Mouse (Mus musculus) liver, embryonic 15.5 days (tissue): ENCODE results near the gene Serpinh1. TPM values are rescaled to one million over a fixed set of nuclear protein-coding genes. Genes with fewer than 3 reads are reported as not detected.

Experiments
- ATAC-seq: fragments of 200-750 bp; cut with Nextera tagmentation; 2 replicates; pipeline ENCODE4 v1.8.0; 2017; ENCODE audit warnings: moderate number of reproducible peaks, mild to moderate bottlenecking, moderate library complexity; ENCODE audit not compliant: insufficient read depth
- H3K27ac ChIP-seq: fragments of 300-500 bp; sonication (generic); replicated peaks from 2 replicates; pipeline ENCODE4 v1.5.1; 2015; ENCODE audit warnings: mild to moderate bottlenecking, inconsistent platforms
- H3K27me3 ChIP-seq: fragments of 300-500 bp; sonication (generic); 2 replicates; pipeline ENCODE4 v1.6.1; 2015; ENCODE audit warnings: mild to moderate bottlenecking, inconsistent platforms
- H3K36me3 ChIP-seq: fragments of 300-500 bp; sonication (generic); replicated peaks from 2 replicates; pipeline ENCODE4 v1.6.1; 2015; ENCODE audit warnings: moderate library complexity, mild to moderate bottlenecking, inconsistent platforms
- H3K4me1 ChIP-seq: fragments of 300-500 bp; sonication (generic); replicated peaks from 2 replicates; pipeline ENCODE4 v1.6.1; 2015; ENCODE audit warnings: inconsistent platforms
- H3K4me2 ChIP-seq: fragments of 300-500 bp; sonication (generic); 2 replicates; pipeline ENCODE4 v1.6.1; 2015; ENCODE audit warnings: moderate library complexity, mild to moderate bottlenecking, inconsistent platforms
- H3K4me3 ChIP-seq: fragments of 300-500 bp; sonication (generic); replicated peaks from 2 replicates; pipeline ENCODE4 v1.5.1; 2015; ENCODE audit warnings: mild to moderate bottlenecking, inconsistent platforms
- H3K9ac ChIP-seq: fragments of 300-500 bp; sonication (generic); 2 replicates; pipeline ENCODE4 v1.6.1; 2015; ENCODE audit warnings: moderate library complexity, mild to moderate bottlenecking, inconsistent platforms
- H3K9me3 ChIP-seq: fragments of 300-500 bp; sonication (generic); replicated peaks from 2 replicates; pipeline ENCODE4 v1.6.1; 2016; ENCODE audit warnings: inconsistent platforms
- WGBS: fragments of 180-500 bp; shearing (Covaris S2); methylation state at CpG from one replicate; pipeline ENCODE4 v1.1.7; 2015; ENCODE audit warnings: mixed read lengths; ENCODE audit not compliant: insufficient replicate concordance; 5-methylcytosine and 5-hydroxymethylcytosine counted together
- polyA plus RNA-seq: library from polyadenylated mRNA; unstranded; fragments of >200 nt; fragmentation: Nextera tagmentation; extraction: Ambion mirVana; gene quantifications from 2 replicates; pipeline ENCODE4 v1.2.1, GENCODE M21; 2015

Gene Serpinh1
- 80.5 and 82.0 TPM in 2 replicates for polyA plus RNA-seq

DNA sequence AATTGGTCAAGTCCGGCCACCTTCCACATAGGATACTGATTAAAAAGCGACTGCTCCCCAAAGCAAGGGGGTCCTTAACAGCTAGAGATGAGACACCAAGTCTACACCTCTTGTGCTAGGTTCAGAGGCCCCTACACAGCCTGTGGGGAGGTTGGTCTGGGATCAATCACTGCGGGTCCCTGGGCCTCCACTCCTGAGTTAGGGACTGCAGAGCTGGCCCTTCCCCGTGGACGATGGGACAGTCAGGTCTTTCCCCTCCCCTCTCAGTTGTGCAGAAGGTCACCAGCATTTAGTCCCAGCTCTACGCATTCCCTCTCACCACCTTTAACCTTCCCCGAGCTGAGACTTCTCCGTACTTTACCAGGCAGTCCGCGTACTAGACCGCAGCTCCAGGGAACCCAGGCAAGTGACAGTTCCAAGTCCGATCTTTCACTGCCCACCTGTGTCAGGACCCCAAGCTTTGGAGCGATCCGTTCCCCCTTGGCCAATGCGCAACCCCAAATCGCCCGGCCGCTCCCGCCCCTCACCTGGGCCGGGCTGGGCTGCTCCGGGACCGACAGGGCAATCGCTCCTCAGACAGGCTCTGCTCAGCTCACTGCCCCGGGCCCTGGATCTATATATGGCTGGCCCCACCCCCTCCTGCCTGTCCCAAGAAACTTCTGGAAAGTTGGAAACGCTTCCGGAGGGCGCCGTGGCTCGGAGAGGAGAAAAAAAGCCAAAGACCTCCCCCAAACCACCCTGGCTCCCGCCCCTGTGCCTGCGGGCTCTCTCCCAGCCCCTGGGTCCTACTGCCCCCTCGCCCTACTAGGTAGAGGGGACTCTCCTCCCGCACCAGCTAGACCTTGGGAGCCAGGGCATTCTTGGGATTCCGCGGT is at the start of gene Serpinh1:
Gene Serpinh1 (minus strand): TSS at position 714 of the 875 bp plus-strand sequence.
- peak within 1 kb of the TSS; percentile 53 for H3K4me2 ChIP-seq
- peaks cover 39% of the 10 kb centered on the region for H3K27me3 ChIP-seq
- WGBS, result 3% methylated on average over 35 of the region's 35 CpGs
- no peaks in the 10 kb centered on the region for H3K9me3 ChIP-seq
- ATAC-seq, result peak; percentile 48; the same call in 1 of the 2 replicates
- H3K27ac ChIP-seq, result no peak within 1 kb of the TSS
- peaks cover 12% of the 10 kb centered on the region; the same call in 1 of the 2 replicates for H3K4me1 ChIP-seq
- peak within 1 kb of the TSS; percentile 11; the same call in 1 of the 2 replicates for H3K9ac ChIP-seq
- H3K4me3 ChIP-seq, result peak within 1 kb of the TSS; percentile 45
- H3K36me3 ChIP-seq, result no peaks in the 10 kb centered on the region

- Histone ChIP-seq H3K4me3 (no peak overlapping the region), H3K27ac (no peak overlapping the region), H3K4me1 (peaks cover 3% of the 10 kb centered on the region; the same call in 1 of the 2 replicates), H3K9ac (no peak overlapping the region), H3K27me3 (no peaks in the 10 kb centered on the region), H3K9me3 (no peaks in the 10 kb centered on the region), H3K4me2 (no peak overlapping the region), H3K36me3 (no peaks in the 10 kb centered on the region)
- 54% methylated on average over 6 of the region's 6 CpGs for WGBS
- no peak for ATAC-seq
These were observed 49.4 kb upstream of the Serpinh1 start for GRCm38 (mm10) chr7:99402477-99402876.

DNA sequence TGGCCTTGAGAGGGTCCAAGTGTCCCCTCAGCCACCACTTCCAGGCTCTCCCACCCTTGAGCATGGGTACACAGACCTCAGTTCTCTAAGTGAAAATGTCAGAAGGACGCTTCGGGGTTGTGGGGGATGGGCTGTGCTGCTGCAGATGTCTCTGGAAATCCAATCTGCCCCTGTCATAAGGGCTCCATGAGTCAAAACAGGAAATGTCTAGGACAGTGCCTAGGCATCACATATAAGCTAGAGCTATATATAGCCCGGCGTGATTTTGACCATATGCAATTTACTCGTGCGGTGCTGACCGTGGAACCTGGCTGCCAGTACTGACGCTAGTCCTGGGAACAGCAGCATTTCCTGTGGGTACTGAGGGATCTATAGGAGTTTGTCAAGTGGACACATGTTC is 48.3 kb upstream of the Serpinh1 start:
- WGBS, result 27% methylated on average over 8 of the region's 8 CpGs

DNA sequence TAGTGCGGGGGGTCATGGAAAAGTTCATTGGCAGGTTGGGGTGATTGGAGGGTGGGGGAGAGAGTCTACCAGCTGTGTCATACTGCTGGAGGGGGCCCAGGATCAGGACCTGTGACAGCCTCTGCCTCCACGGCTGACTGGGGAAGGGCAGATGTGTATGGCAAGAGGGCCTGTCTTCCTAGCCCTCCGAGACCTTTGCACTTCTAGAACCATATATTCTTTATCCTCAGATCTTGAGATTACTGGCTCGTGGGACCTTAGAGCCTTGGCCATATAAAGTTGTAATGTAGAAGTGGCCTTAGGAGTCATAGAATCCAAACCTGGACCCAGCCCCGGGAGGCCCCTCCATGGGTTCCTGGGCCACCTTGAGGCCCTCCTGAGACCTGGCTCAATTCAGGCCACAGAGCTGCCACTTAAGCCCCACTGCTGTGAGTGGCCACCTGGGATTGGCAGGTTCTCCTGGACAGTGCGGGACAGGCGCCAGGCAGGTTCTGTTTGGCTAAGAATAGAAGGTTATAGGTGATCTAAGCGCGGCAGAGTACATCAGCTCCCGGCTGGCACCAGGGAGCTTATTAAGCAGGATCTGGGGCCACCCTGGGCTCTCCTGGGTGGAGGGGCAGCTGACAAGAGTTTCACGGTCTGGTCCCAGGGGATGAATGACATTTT is 44.1 kb upstream of the Serpinh1 start:
- Histone ChIP-seq H3K36me3 (no peaks in the 10 kb centered on the region), H3K27ac (no peak overlapping the region), H3K9ac (no peak overlapping the region), H3K27me3 (no peaks in the 10 kb centered on the region), H3K4me2 (no peak overlapping the region), H3K9me3 (no peaks in the 10 kb centered on the region), H3K4me1 (no peaks in the 10 kb centered on the region), H3K4me3 (no peak overlapping the region)
- no peak for ATAC-seq
- 60% methylated on average over 11 of the region's 11 CpGs for WGBS

More for the DNA sequence above, 48.3 kb upstream of the Serpinh1 start:
- Histone ChIP-seq H3K9ac (no peak overlapping the region), H3K4me3 (no peak overlapping the region), H3K4me2 (no peak overlapping the region), H3K27ac (no peak overlapping the region), H3K9me3 (no peaks in the 10 kb centered on the region), H3K36me3 (no peaks in the 10 kb centered on the region), H3K27me3 (no peaks in the 10 kb centered on the region), H3K4me1 (no peaks in the 10 kb centered on the region)
- peak; percentile 34; the same call in 1 of the 2 replicates for ATAC-seq

GRCm38 (mm10) chr7:99395908-99396616 is 43.0 kb upstream of the Serpinh1 start:
- WGBS, result 68% methylated on average over 11 of the region's 11 CpGs
- no peaks in the 10 kb centered on the region for H3K27me3 ChIP-seq

DNA sequence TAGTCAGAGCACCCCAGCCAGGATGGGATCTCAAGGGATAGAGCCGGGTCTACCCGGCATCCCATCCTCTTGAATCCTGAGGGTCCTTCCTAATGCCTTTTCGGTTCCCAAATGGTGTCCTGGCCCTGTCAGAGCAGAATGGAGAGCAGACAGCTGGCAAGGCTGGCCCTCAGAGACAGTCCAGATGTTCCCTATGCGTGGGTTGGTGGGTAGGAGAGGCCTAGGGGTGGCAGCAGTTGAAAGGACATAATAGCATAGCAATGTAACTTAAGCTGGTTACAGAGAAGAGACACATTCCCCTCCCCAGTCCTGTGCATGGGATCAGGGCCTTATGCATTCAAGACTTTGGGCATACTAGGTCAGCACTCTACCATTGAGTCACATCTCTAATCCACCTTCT is 42.3 kb upstream of the Serpinh1 start:
- WGBS, result 60% methylated on average over 4 of the region's 4 CpGs
- no peak overlapping the region for H3K9ac ChIP-seq
- no peak overlapping the region for H3K4me3 ChIP-seq
- ATAC-seq, result no peak
- H3K4me1 ChIP-seq, result no peaks in the 10 kb centered on the region
- H3K9me3 ChIP-seq, result no peaks in the 10 kb centered on the region
- no peak overlapping the region for H3K4me2 ChIP-seq
- no peak overlapping the region for H3K27ac ChIP-seq
- H3K36me3 ChIP-seq, result no peaks in the 10 kb centered on the region
- H3K27me3 ChIP-seq, result no peaks in the 10 kb centered on the region

More at GRCm38 (mm10) chr7:99395908-99396616, 43.0 kb upstream of the Serpinh1 start:
- Histone ChIP-seq H3K9me3 (no peaks in the 10 kb centered on the region), H3K27ac (no peak overlapping the region), H3K4me3 (no peak overlapping the region), H3K9ac (no peak overlapping the region), H3K4me2 (no peak overlapping the region), H3K4me1 (no peaks in the 10 kb centered on the region), H3K36me3 (no peaks in the 10 kb centered on the region)
- ATAC-seq, result no peak

DNA sequence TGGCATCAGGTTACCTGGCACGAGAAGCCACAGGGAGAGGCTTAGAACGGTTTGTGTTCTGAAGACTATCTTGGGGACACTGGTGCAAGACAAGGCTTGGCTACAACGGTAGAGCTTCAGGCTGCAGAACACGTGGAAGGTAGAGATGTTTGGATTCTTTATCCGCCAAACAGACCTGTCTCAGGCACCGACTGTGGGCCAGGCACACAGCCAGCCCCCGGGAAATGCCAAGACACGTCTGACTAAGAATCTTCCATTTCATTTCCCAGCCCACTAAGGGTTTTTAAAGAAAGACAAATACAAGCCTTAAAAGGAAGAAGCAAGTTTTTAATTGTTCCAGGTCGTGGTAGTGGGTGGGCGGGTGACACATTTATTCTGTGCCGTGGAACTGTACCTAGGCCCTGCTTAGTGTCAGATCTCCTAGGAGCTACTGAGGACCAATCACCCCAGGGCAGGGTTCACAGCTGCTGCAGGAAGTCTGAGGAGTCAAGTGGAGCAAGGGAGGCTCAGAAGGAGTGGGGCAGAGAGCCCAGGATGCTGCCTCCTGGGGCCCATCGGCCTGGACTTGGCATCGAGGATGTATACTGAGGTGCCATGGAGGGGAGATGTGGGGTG is 40.8 kb upstream of the Serpinh1 start:
- Histone ChIP-seq H3K4me3 (no peak overlapping the region), H3K4me1 (no peaks in the 10 kb centered on the region), H3K36me3 (no peaks in the 10 kb centered on the region), H3K27ac (no peak overlapping the region), H3K4me2 (no peak overlapping the region), H3K9ac (no peak overlapping the region), H3K27me3 (no peaks in the 10 kb centered on the region), H3K9me3 (no peaks in the 10 kb centered on the region)
- ATAC-seq, result no peak
- 62% methylated on average over 13 of the region's 13 CpGs for WGBS

DNA sequence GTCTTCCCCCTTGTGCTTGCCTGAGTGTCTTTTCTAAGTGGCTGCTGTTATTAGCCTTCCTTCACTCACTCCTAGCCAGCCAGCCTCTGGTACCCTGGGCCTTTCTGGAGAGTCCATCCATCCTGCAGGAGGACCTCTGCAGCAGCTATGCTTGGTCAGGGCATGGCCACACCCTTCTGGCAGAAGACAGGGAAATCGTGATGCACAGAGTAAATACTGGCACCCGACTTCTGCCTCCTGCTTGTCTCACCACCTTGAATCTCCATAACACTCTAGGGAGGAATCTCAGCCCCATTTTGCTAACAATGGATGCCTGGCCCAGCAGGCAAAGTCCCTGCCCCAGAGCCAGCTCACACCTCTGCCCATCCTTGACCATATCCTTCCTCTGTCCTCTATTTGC is 39.7 kb upstream of the Serpinh1 start:
- Histone ChIP-seq H3K9me3 (no peaks in the 10 kb centered on the region), H3K4me2 (no peak overlapping the region), H3K4me1 (no peaks in the 10 kb centered on the region), H3K27ac (no peak overlapping the region), H3K36me3 (no peaks in the 10 kb centered on the region), H3K27me3 (no peaks in the 10 kb centered on the region), H3K9ac (no peak overlapping the region), H3K4me3 (no peak overlapping the region)
- ATAC-seq, result no peak
- WGBS, result 48% methylated on average over 2 of the region's 2 CpGs

- Histone ChIP-seq H3K9ac (no peak overlapping the region), H3K9me3 (no peaks in the 10 kb centered on the region), H3K27me3 (no peaks in the 10 kb centered on the region), H3K4me3 (no peak overlapping the region), H3K36me3 (no peaks in the 10 kb centered on the region), H3K27ac (no peak overlapping the region), H3K4me2 (no peak overlapping the region), H3K4me1 (no peaks in the 10 kb centered on the region)
- ATAC-seq, result no peak
- WGBS, result 36% methylated on average over 4 of the region's 4 CpGs
These were observed 37.5 kb upstream of the Serpinh1 start for GRCm38 (mm10) chr7:99390559-99390958.

DNA sequence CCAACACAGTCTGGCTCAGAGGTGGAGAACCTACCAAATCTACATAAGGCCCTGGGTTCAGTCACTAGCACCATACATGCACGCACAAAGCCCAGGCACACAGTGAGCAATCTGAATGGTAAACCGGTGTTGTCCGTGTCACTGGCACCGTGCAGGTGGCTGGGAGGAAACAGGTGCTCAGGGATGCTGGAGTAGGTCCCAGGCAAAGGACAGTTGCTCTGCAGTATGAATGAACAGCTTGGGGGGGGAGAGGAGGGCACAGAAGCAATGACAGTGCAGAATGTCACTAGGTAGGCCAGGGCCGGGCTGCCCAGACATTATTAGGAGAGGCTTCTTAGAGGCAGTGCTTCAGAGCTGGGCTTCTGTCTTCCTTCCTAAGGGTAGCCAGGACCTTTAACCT is 34.3 kb upstream of the Serpinh1 start:
- no peak overlapping the region for H3K9ac ChIP-seq
- no peak overlapping the region for H3K4me2 ChIP-seq
- no peak for ATAC-seq
- no peaks in the 10 kb centered on the region for H3K9me3 ChIP-seq
- 70% methylated on average over 5 of the region's 5 CpGs for WGBS
- no peaks in the 10 kb centered on the region for H3K4me1 ChIP-seq
- no peak overlapping the region for H3K4me3 ChIP-seq
- peaks cover 20% of the 10 kb centered on the region for H3K27me3 ChIP-seq
- no peak overlapping the region for H3K27ac ChIP-seq
- H3K36me3 ChIP-seq, result no peaks in the 10 kb centered on the region
